Mouse (Mus musculus) C2C12 (cell line): ENCODE measurements around the gene Iqsec1.

Experiments used
- CEBPB ChIP-seq: IDR thresholded peaks from one replicate; pipeline ENCODE4 v1.6.1; 2011; ENCODE audit warnings: low read depth, mild to moderate bottlenecking, control low read depth, moderate library complexity
- CTCF ChIP-seq: IDR thresholded peaks from one replicate; pipeline ENCODE4 v1.5.1; 2011; ENCODE audit not compliant: control insufficient read depth, insufficient read depth, insufficient read length
- MAX ChIP-seq: IDR thresholded peaks from one replicate; pipeline ENCODE4 v1.6.1; 2011; ENCODE audit warnings: mild to moderate bottlenecking, control low read depth
- MYOD1 ChIP-seq: IDR thresholded peaks from one replicate; pipeline ENCODE4 v1.6.1; 2011; ENCODE audit warnings: low read depth; ENCODE audit not compliant: control insufficient read depth, insufficient read length
- MYOG ChIP-seq: IDR thresholded peaks from one replicate; pipeline ENCODE4 v1.6.1; 2011; ENCODE audit not compliant: control insufficient read depth, insufficient read length; ENCODE audit errors: extremely low read depth
- USF1 ChIP-seq: IDR thresholded peaks from one replicate; pipeline ENCODE4 v1.6.1; 2011; ENCODE audit warnings: low read depth, mild to moderate bottlenecking, control low read depth, moderate library complexity

DNA sequence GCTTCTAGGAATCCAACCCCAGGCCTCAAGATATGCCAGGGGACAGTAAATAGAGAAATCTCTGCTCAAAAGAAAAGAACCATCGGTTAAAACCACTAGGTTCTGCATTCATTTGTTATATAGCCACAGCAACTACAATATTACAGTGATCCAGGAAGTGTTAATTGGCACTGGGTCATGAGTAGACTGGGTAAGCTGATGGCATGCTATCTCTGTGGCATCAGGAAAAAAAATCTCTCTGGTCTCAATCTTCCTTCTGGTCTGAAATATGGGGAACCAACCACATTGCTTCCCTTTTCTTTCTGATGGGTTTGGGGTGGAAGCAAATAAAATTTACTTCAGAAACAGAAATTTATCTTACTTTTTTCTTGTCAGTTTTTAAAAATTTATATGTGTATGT is 212.9 kb downstream of the Iqsec1 start:
- TF ChIP-seq CTCF (no peak), CEBPB (no peak), USF1 (no peak), MAX (no peak), MYOG (no peak), MYOD1 (no peak)
